Mouse (Mus musculus): Measurements from ENCODE around the gene Trpv2.

The Trpv2 gene

DNA sequence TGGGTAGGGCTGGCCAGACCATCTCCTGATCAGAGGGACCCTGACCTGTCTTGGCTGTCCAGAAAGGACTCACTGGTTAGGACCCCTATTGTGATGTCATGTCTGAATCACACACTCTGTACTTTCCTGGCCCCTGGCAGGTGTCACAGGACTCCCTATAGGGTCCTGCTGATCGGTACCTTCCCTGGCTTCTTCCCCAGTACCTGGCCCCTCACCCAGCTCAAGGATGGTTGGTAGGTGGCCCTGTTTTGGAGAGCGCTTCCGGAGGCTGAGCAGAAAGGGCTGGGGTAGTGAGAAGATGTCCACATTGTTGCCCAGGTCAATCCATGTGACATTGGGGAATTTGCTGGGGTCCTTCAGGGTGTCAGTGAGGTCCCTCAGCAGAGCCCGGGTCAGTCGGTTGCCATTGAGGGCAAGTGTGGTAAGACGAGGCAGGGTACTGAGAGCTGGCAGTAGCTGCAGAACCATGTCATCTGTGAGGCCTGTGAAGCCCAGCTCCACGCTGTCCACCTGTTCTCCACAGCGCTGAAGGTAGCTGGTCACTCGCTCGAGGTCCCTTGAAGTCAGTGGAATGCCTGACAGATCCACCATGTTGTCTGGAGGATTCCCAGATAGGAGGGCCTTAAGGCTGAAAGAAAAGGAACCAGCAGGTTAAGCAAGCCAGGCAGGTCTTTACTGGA, 31.5 kb downstream of the Trpv2 start:
- ChIA-PET CTCF (interaction anchor here in 1 of 4 experiments (0.6 to 4.1 kb wide), 2 partner anchors 8 to 87 kb away, joined by 3 to 23 read pairs; no protein-coding TSS in a partner anchor), POLR2A (interaction anchor here (0.5 to 18.5 kb wide), 122 partner anchors 8 to 1573 kb away, joined by 3 to 754 read pairs (median 5); partner anchors contain the start of genes Ubb (in 4 of the 4), Cenpv (in 2 of the 4), Trpv2 (in 2 of the 4) and Tvp23b (in 2 of the 4))

- ChIA-PET POLR2A (interaction anchor here (0.5 to 18.5 kb wide), 114 partner anchors 7 to 1558 kb away, joined by 3 to 754 read pairs (median 5); partner anchors contain the start of genes Ubb (in 4 of the 4), Cenpv (in 2 of the 4), Adora2b (in 1 of the 4) and Cox10 (in 1 of the 4)), CTCF (interaction anchor here in 2 of 4 experiments (0.6 to 1.1 kb wide), 3 partner anchors 69 to 87 kb away, joined by 3 to 6 read pairs (median 3); no protein-coding TSS in a partner anchor)
Measured at GRCm38 (mm10) chr11:62606299-62607169, 32.2 kb downstream of the Trpv2 start.

GRCm38 (mm10) chr11:62607170-62607951, 33.1 kb downstream of the Trpv2 start:
- ChIA-PET CTCF (interaction anchor here in 2 of 4 experiments (0.7 to 1.1 kb wide), 3 partner anchors 13 to 86 kb away, joined by 3 to 6 read pairs (median 4); no protein-coding TSS in a partner anchor), POLR2A (interaction anchor here (0.5 to 18.5 kb wide), 86 partner anchors 8 to 1472 kb away, joined by 3 to 754 read pairs (median 5); partner anchors contain the start of genes Ubb (in 4 of the 4), Cenpv (in 1 of the 4), Cox10 (in 1 of the 4) and Lrrc75a (in 1 of the 4))

- ChIA-PET CTCF (interaction anchor here in 2 of 4 experiments (0.7 to 1.1 kb wide), 2 partner anchors 13 to 85 kb away, joined by 4 to 6 read pairs; no protein-coding TSS in a partner anchor), POLR2A (interaction anchor here (0.6 to 18.5 kb wide), 56 partner anchors 9 to 669 kb away, joined by 3 to 754 read pairs (median 6); partner anchors contain the start of genes Ubb (in 4 of the 4), Cenpv (in 1 of the 4), Lrrc75a (in 1 of the 4) and Mmgt2 (in 1 of the 4))
Measured at GRCm38 (mm10) chr11:62607952-62608201, 33.6 kb downstream of the Trpv2 start.

DNA sequence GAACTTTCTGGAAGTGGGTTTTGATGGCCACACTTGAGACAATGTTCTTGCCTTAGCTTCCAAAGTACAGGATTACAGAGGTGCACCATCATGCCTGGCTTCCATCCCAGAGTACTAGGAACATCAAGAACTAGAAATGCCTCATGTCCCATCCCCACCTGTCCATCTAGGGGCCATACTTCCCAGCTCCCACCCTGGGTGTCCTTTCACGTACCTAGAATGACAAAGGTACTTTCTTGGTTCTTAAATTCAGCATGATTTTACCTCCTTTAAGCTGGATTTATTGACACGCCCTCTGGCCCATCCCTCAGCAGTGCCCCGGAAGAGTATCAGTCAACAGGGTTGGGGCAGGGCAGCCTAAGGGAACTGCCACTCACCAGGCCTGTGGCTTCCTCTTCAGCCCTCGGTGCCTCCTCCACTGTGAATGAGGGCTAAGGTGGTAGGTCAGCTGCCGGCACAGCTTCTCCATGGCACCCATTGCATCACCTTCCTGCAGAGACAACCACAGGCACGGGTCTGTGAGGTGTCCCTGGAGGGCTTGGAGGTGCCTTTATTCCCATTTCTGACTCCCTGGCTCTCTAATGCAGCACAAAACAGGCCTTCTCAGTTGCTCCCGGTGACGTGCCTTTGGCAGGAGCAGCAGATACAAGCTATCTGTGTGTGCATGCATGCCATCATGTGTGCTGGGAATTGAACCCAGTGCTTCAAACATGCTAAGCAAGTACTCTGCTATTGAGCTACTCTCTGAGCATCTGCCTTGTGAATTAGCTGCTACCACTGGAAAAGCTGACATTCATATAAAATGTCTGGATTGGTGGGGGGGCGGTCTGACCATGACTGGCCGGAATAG, 34.8 kb downstream of the Trpv2 start:
- ChIA-PET CTCF (interaction anchor here in 2 of 4 experiments (0.5 to 0.6 kb wide), 2 partner anchors 29 to 55 kb away, joined by 4 to 11 read pairs; no protein-coding TSS in a partner anchor), POLR2A (interaction anchor here (0.5 to 18.5 kb wide), 52 partner anchors 9 to 265 kb away, joined by 3 to 754 read pairs (median 5); partner anchors contain the start of genes Ubb (in 3 of the 4), Cenpv (in 1 of the 4), Lrrc75a (in 1 of the 4) and Mmgt2 (in 1 of the 4))

DNA sequence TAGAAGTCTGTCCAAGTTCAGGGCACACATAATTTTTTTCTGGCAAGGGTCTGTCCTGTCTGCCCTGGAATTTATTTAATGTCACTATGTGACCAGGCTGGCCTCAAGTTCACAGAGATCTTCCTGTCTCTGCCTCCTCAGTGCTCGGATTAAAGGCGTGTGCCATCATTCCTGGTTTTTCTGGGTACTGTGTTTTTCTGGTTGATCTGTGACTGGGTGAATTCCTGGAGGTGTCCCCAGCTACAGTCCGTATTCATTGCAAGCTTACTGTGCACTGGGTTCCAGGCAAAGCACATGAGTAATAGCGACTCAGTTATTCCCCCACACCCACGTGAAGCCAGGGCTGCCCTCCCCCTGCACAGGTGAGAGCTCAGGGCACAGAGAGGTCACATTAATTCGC, 36.0 kb downstream of the Trpv2 start:
- POLR2A ChIA-PET, result interaction anchor here in 3 of 4 experiments (0.7 to 26.7 kb wide), 21 partner anchors 3 to 236 kb away, joined by 3 to 754 read pairs (median 9); partner anchors contain the start of genes Ubb (in 2 of the 3), Cenpv (in 1 of the 3) and Trpv2 (in 1 of the 3)

DNA sequence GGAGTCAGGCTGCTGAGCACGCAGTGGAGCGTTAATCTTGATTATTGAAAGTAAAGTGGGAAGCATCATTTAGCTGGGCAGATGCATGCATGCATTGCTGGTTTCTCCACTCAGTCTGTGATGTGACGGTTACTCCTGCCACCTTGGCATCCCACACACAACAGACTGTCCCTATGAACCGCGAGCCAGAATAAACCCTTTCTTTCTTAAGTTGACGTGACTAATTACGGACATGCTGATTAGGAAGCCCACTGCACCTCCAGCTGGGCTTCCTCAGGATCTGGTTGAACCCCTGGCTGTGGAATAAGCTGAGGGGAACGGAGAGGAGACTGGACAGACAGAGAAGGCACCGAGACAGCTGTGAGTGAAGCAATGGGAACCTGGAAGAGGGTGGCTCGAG, 38.3 kb downstream of the Trpv2 start:
- ChIA-PET POLR2A (interaction anchor here (1.2 to 26.7 kb wide), 11 partner anchors 6 to 89 kb away, joined by 3 to 523 read pairs (median 15); no protein-coding TSS in a partner anchor), CTCF (interaction anchor here in 1 of 4 experiments (1.8 kb wide), 1 partner anchor 17 kb away, joined by 14 read pairs; no protein-coding TSS in a partner anchor)

More for the DNA sequence above, 36.0 kb downstream of the Trpv2 start:
- CTCF ChIA-PET, result interaction anchor here in 1 of 4 experiments (1.4 kb wide), 1 partner anchor 86 kb away, joined by 3 read pairs; no protein-coding TSS in a partner anchor

- POLR2A ChIA-PET, result interaction anchor here (0.5 to 26.7 kb wide), 51 partner anchors 7 to 566 kb away, joined by 3 to 523 read pairs (median 4); partner anchors contain the start of genes Ubb (in 3 of the 4) and Mmgt2 (in 1 of the 4)
- CTCF ChIA-PET, result interaction anchor here (0.5 to 2.4 kb wide), 70 partner anchors 9 to 1687 kb away, joined by 3 to 45 read pairs (median 4); partner anchors contain the start of genes Adora2b (in 1 of the 4), Ttc19 (in 1 of the 4), Tvp23b (in 1 of the 4) and Zswim7 (in 1 of the 4)
Measured at GRCm38 (mm10) chr11:62613657-62614365, 39.5 kb downstream of the Trpv2 start.

GRCm38 (mm10) chr11:62614876-62615410, 40.7 kb downstream of the Trpv2 start:
- ChIA-PET CTCF (interaction anchor here in 3 of 4 experiments (0.7 to 2.4 kb wide), 16 partner anchors 10 to 141 kb away, joined by 3 to 45 read pairs (median 6); no protein-coding TSS in a partner anchor), POLR2A (interaction anchor here (1.1 to 26.7 kb wide), 17 partner anchors 8 to 71 kb away, joined by 3 to 523 read pairs (median 13); partner anchors contain the start of gene Ubb (in 2 of the 4))

DNA sequence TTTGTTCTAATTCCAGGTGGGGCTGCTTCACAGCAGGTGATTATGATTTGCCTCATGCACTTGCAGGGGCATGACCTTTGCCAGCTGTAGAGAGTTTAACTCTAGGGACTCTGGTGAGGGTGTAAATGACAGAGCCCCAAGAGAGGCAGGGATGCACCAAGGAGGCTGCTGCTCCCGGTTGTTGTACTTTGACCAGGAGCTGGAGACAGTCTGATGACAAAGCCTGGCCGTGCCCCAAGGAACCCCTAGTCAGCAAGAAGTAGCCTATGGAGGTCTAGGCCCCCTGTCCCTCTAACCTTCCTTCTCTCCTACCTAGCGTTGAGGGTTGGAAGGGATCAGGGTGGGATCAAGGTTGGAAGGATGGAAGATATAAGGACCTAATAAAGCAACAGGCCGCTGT, 41.2 kb downstream of the Trpv2 start:
- CTCF ChIA-PET, result interaction anchor here in 1 of 4 experiments (1.2 kb wide), 1 partner anchor 115 kb away, joined by 3 read pairs; no protein-coding TSS in a partner anchor
- POLR2A ChIA-PET, result interaction anchor here in 3 of 4 experiments (1.4 to 26.7 kb wide), 6 partner anchors 9 to 71 kb away, joined by 3 to 523 read pairs (median 25); partner anchors contain the start of gene Ubb (in 2 of the 3)

DNA sequence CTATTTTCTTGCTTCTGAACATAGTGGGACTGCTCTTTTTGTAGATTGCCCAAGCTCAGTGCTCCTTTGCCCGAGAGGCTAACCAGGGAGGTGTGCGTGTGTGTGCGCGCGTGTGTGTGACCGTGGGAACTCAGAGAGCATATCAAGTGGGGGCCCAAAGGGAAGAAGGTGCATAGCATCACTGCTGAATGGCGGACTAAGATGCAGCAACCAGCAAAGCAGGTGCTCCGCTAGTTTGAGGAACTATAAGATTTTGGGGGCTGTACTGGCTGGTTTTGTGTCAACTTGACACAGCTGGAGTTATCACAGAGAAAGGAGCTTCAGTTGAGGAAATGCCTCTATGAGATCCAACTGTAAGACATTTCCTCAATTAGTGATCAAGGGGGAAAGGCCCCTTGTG, 46.8 kb downstream of the Trpv2 start:
- POLR2A ChIA-PET, result interaction anchor here in 3 of 4 experiments (0.6 to 26.7 kb wide), 8 partner anchors 8 to 70 kb away, joined by 3 to 523 read pairs (median 6); partner anchors contain the start of gene Ubb (in 1 of the 3)
- CTCF ChIA-PET, result interaction anchor here in 3 of 4 experiments (0.6 to 1.4 kb wide), 3 partner anchors 37 to 545 kb away, joined by 4 to 7 read pairs (median 6); no protein-coding TSS in a partner anchor

GRCm38 (mm10) chr11:62621586-62622283, 47.4 kb downstream of the Trpv2 start:
- ChIA-PET CTCF (interaction anchor here (0.6 to 2.1 kb wide), 11 partner anchors 8 to 594 kb away, joined by 3 to 13 read pairs (median 4); no protein-coding TSS in a partner anchor), POLR2A (interaction anchor here in 3 of 4 experiments (0.6 to 26.7 kb wide), 22 partner anchors 8 to 341 kb away, joined by 3 to 523 read pairs (median 4); partner anchors contain the start of gene Ubb (in 2 of the 3))

DNA sequence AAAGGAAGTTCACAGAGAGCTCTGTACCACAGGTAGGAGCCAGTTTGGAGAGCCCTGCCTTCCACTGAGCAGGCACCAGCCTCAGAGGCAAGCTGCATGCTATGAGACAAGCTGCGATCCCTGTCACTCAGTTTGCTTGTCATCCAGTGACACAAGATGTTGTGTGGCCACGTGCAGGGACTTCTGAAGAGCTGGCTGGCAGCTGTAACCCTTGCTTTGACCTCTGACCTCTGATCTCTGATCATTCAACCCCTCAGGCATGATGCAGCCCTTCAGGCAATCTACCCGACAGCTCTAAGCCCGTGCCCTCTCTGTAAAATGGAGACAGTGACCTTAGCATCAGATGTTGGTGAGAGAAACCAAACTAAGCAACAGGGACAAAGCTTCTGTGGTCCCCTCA, 48.6 kb downstream of the Trpv2 start:
- POLR2A ChIA-PET, result interaction anchor here (0.6 to 26.7 kb wide), 23 partner anchors 7 to 342 kb away, joined by 3 to 523 read pairs (median 4); partner anchors contain the start of genes Ttc19 (in 1 of the 4), Tvp23b (in 1 of the 4), Ubb (in 1 of the 4) and Zswim7 (in 1 of the 4)

More for the DNA sequence above, 48.6 kb downstream of the Trpv2 start:
- CTCF ChIA-PET, result interaction anchor here in 2 of 4 experiments (0.7 to 2.1 kb wide), 7 partner anchors 8 to 996 kb away, joined by 3 to 13 read pairs (median 3); no protein-coding TSS in a partner anchor
